Mouse (Mus musculus) liver, embryonic 14.5 days (tissue): ENCODE measurements at regions not wholly inside any gene's neighbourhood (a gene's known extent, or its start where the extent isn't known, plus 50 kb on each side); places are given as distances from the start of the nearest gene placed in this dataset.

Experiments used
- ATAC-seq: fragments of 200-750 bp; cut with Nextera tagmentation; 2 replicates; pipeline ENCODE4 v1.8.0; 2017; ENCODE audit warnings: moderate number of reproducible peaks, mild to moderate bottlenecking, moderate library complexity; ENCODE audit not compliant: insufficient read depth
- DNase-seq, 3 experiments: peaks; one replicate each; pipeline ENCODE4 v3.0.0-alpha.2; 2012 to 2013; ENCODE audit warnings: low read depth in 3 of 3, low spot score in 3 of 3
- H3K27ac ChIP-seq: fragments of 300-500 bp; sonication (generic); 2 replicates; pipeline ENCODE4 v1.5.1; 2014; ENCODE audit warnings: moderate library complexity, mild to moderate bottlenecking, control low read depth, inconsistent platforms
- H3K27me3 ChIP-seq: fragments of 300-500 bp; sonication (generic); 2 replicates; pipeline ENCODE4 v1.6.1; 2014; ENCODE audit warnings: mild to moderate bottlenecking, low read length, moderate library complexity; ENCODE audit not compliant: control insufficient read depth, insufficient read depth
- H3K36me3 ChIP-seq: fragments of 300-500 bp; sonication (generic); replicated peaks from 2 replicates; pipeline ENCODE4 v1.6.1; 2014; ENCODE audit warnings: low read depth; ENCODE audit not compliant: control insufficient read depth, insufficient read depth
- H3K4me1 ChIP-seq, 2 experiments: fragments of 200-500 bp in 1 of 2; fragments of 300-500 bp in 1 of 2; sonication (generic) in 1 of 2; replicated peaks; 2 replicates each; pipeline ENCODE4 v1.6.1; 2012 to 2014; ENCODE audit warnings: antibody characterized with exemption in 1 of 2, inconsistent platforms in 1 of 2, low read length in 1 of 2; ENCODE audit not compliant: control insufficient read depth in 2 of 2, insufficient read depth in 2 of 2
- H3K4me2 ChIP-seq: fragments of 300-500 bp; sonication (generic); 2 replicates; pipeline ENCODE4 v1.6.1; 2014; ENCODE audit warnings: low read depth, mild to moderate bottlenecking, control low read depth, moderate library complexity
- H3K4me3 ChIP-seq, 2 experiments: fragments of 200-500 bp in 1 of 2; fragments of 300-500 bp in 1 of 2; sonication (generic) in 1 of 2; 2 replicates each; pipeline ENCODE4 v1.5.1; 2012 to 2014; ENCODE audit warnings: low read depth in 2 of 2, low read length in 2 of 2, mild to moderate bottlenecking in 2 of 2, control low read depth in 1 of 2, inconsistent platforms in 1 of 2, moderate library complexity in 1 of 2; ENCODE audit not compliant: insufficient read depth in 1 of 2
- H3K9ac ChIP-seq: fragments of 300-500 bp; sonication (generic); replicated peaks from 2 replicates; pipeline ENCODE4 v1.6.1; 2014; ENCODE audit warnings: mild to moderate bottlenecking, control low read depth, moderate library complexity
- H3K9me3 ChIP-seq: fragments of 300-500 bp; sonication (generic); 2 replicates; pipeline ENCODE4 v1.6.1; 2016; ENCODE audit warnings: low read length, mixed read lengths; ENCODE audit not compliant: control insufficient read depth
- CTCF ChIP-seq: IDR thresholded peaks from 2 replicates; pipeline ENCODE4 v1.5.1; 2016; ENCODE audit warnings: antibody characterized with exemption, low read depth, control low read depth
- EP300 ChIP-seq: IDR thresholded peaks from 2 replicates; pipeline ENCODE4 v1.6.1; 2016; ENCODE audit warnings: antibody characterized with exemption, low read depth
- WGBS: fragments of 180-500 bp; shearing (Covaris S2); extraction: QIAGEN DNeasy Blood & Tissue Kit; methylation state at CpG from one replicate; pipeline ENCODE4 v1.1.7; 2014; ENCODE audit not compliant: insufficient replicate concordance; 5-methylcytosine and 5-hydroxymethylcytosine counted together

- TF ChIP-seq EP300 (no peak), CTCF (no peak)
- H3K9ac ChIP-seq = no peak overlapping the region
- no peak for ATAC-seq
- WGBS = 65% methylated on average over 6 of the region's 6 CpGs
- H3K4me2 ChIP-seq = no peak overlapping the region
- H3K36me3 ChIP-seq = no peaks in the 10 kb centered on the region
- H3K4me3 ChIP-seq = no peak overlapping the region
- no peak overlapping the region for H3K27ac ChIP-seq
- no peaks in the 10 kb centered on the region for H3K4me1 ChIP-seq
- H3K27me3 ChIP-seq = no peaks in the 10 kb centered on the region
- no peak for DNase-seq
- H3K9me3 ChIP-seq = no peaks in the 10 kb centered on the region
These were observed 372.6 kb upstream of the Mki67 start for GRCm38 (mm10) chr7:136088785-136089184.

- H3K4me2 ChIP-seq = no peak overlapping the region
- TF ChIP-seq CTCF = no peak
- no peak for TF ChIP-seq EP300
- no peak overlapping the region for H3K4me3 ChIP-seq
- no peaks in the 10 kb centered on the region for H3K9me3 ChIP-seq
- ATAC-seq = no peak
- no peak overlapping the region for H3K9ac ChIP-seq
- no peaks in the 10 kb centered on the region for H3K36me3 ChIP-seq
- WGBS = 60% methylated on average over 14 of the region's 14 CpGs
- H3K4me1 ChIP-seq = no peaks in the 10 kb centered on the region
- DNase-seq = no peak
- H3K27me3 ChIP-seq = no peaks in the 10 kb centered on the region
- H3K27ac ChIP-seq = no peak overlapping the region
These were observed 378.7 kb upstream of the Mki67 start for GRCm38 (mm10) chr7:136094681-136095360.

- Histone ChIP-seq H3K36me3 (no peaks in the 10 kb centered on the region), H3K4me3 (no peak overlapping the region), H3K27me3 (no peaks in the 10 kb centered on the region), H3K9me3 (no peaks in the 10 kb centered on the region), H3K4me1 (no peaks in the 10 kb centered on the region), H3K4me2 (no peak overlapping the region), H3K9ac (no peak overlapping the region), H3K27ac (no peak overlapping the region)
- ATAC-seq (no peak), DNase-seq (no peak)
- TF ChIP-seq EP300 (no peak), CTCF (no peak)
- 52% methylated on average over 4 of the region's 4 CpGs for WGBS
These were observed 387.9 kb upstream of the Mki67 start for GRCm38 (mm10) chr7:136104021-136104420.

- Histone ChIP-seq H3K27me3 (no peaks in the 10 kb centered on the region), H3K9me3 (no peaks in the 10 kb centered on the region), H3K36me3 (no peaks in the 10 kb centered on the region), H3K4me3 (no peak overlapping the region), H3K9ac (no peak overlapping the region), H3K4me1 (no peaks in the 10 kb centered on the region), H3K27ac (no peak overlapping the region), H3K4me2 (no peak overlapping the region)
- TF ChIP-seq EP300 (no peak), CTCF (no peak)
- no peak for ATAC-seq
- WGBS = 27% methylated on average over 6 of the region's 6 CpGs
- DNase-seq = no peak
These were observed 396.0 kb upstream of the Mki67 start for GRCm38 (mm10) chr7:136112163-136112562.

- ATAC-seq = no peak
- Histone ChIP-seq H3K9ac (no peak overlapping the region), H3K4me3 (no peak overlapping the region), H3K9me3 (no peaks in the 10 kb centered on the region), H3K27me3 (no peaks in the 10 kb centered on the region), H3K4me2 (no peak overlapping the region), H3K27ac (no peak overlapping the region), H3K4me1 (no peaks in the 10 kb centered on the region), H3K36me3 (no peaks in the 10 kb centered on the region)
- no peak for TF ChIP-seq CTCF
- no peak for TF ChIP-seq EP300
- DNase-seq = no peak
- 28% methylated on average over 7 of the region's 7 CpGs for WGBS
These were observed 404.8 kb upstream of the Mki67 start for GRCm38 (mm10) chr7:136120930-136121329.
